Mouse (Mus musculus): ENCODE data around the gene Tex45.

Tex45 gene

DNA sequence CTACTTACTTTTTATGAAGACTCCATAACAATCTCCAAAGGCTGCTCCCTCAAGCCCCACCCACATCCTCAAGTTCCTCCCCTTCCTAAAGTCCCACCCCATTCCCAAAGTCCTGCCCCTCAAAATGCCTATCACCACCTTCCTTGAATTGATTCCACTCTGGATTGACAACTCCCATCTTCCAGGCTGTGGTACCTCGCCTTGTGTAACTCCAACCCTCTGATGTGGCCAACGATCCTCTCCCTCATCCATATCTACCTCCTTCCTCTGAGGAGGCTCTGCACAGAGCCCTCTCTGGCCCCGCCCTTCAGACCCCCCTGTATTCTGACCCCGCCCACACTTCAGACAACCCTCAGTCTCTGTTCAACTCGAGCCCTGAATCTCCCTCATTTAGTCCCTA lies 14.5 kb downstream of the Tex45 start:
- DNase-seq (ENCODE audit: low spot score in 2 of 2), result no peak

DNA sequence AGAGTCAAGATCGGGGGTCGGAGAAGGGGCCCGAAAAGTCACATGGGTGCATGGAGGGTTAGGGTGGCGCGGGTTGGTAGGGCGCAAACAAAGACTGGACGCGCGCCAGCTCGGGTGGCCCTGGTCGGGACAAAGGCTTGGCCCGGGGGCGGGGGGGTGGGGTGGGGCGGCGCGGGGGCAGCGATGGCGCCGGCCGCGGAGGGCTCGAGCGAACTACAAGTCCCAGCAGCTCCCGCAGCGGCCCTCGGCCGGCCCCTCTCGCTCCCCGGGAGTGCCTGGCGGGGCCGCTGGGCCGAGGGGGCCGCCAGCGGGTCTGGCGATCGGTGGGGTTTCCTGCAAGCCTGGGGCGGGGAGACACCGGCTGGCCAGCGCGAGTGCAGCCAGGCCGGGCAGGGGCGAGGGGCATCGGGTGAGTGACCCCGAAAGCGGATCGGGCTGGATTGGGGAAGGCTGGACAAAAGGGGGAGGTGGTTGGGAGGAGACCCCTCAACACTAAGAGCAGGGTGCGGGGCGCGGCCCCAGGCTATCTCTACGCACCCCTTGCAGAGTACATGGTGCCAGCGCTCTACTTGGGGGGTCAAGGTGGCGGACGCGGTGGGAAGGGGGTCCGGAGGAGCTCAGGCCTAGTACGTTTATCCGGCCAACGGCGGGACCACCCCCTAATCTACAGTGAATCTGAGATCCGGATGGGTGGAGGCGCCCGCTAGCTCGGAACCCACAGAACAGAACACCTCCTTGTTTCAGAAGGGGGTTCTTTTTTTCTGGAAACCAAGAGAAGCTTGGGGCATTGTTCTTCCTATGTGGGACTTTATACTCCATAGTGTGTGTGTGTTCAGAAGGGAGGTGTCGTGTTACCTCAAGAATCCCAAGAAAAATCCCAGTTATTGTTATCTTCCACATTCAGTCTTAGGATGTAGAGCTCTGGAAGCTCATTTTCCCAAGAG lies 22.5 kb downstream of the Tex45 start, which contains the start of gene Zfp358:
Gene Zfp358 (plus strand): TSS at position 238 of the 944 bp plus-strand sequence.
- peak; percentile 47 to 74 for DNase-seq (ENCODE audit: low spot score in 2 of 2)

GRCm38 (mm10) chr8:3493845-3494208 lies 23.2 kb downstream of the Tex45 start:
- no peak for DNase-seq (ENCODE audit: low spot score in 2 of 2)

DNA sequence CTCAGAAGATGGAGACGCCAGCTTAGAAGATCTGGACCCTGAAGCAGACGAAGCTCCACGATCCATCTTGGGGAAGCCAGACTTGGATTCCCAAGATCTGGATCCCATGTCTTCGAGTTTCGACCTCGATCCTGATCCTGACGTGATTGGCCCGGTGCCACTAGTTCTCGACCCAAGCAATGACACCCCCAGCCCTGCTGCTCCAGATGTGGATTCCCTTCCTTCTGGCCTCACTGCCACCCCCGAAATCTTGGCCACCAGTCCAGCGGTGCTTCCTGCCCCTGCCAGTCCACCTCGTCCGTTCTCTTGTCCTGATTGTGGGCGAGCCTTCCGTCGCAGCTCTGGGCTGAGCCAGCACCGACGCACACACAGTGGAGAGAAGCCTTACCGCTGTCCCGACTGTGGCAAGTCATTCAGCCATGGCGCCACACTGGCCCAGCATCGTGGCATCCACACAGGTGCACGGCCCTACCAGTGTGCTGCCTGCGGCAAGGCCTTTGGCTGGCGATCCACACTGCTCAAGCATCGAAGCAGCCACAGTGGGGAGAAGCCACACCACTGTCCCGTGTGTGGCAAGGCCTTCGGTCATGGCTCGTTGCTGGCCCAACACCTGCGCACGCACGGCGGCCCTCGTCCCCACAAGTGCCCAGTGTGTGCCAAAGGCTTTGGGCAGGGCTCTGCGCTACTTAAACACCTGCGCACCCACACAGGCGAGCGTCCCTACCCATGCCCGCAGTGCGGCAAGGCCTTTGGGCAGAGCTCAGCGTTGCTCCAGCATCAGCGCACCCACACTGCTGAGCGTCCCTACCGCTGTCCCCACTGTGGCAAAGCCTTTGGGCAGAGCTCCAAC lies 25.1 kb downstream of the Tex45 start:
- no peak for DNase-seq (ENCODE audit: low spot score in 2 of 2)

- DNase-seq (ENCODE audit: low spot score in 2 of 2), result no peak
Measured at GRCm38 (mm10) chr8:3496428-3496748, 25.7 kb downstream of the Tex45 start.

DNA sequence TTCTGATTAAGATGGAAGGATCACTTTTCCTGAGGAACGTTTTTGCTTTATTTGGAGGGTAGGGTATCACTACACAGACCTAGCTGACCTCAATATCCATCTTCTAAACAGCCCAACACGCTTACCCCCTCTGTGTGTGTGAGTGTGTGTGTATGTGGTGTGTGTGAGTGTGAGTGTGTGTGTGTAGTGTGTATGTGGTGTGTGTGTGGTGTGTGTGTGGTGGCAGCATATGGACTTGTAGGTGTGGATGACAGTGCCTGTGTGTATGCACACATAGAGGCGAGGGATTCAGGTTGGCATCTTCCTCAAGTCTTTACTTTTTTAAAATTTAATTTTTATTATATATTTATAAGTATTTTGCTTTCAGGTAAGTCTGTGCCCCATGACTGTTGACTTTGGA lies 27.9 kb downstream of the Tex45 start:
- DNase-seq (ENCODE audit: low spot score in 2 of 2), result no peak

GRCm38 (mm10) chr8:3499751-3500150 lies 29.1 kb downstream of the Tex45 start:
- DNase-seq (ENCODE audit: low spot score in 2 of 2), result no peak

DNA sequence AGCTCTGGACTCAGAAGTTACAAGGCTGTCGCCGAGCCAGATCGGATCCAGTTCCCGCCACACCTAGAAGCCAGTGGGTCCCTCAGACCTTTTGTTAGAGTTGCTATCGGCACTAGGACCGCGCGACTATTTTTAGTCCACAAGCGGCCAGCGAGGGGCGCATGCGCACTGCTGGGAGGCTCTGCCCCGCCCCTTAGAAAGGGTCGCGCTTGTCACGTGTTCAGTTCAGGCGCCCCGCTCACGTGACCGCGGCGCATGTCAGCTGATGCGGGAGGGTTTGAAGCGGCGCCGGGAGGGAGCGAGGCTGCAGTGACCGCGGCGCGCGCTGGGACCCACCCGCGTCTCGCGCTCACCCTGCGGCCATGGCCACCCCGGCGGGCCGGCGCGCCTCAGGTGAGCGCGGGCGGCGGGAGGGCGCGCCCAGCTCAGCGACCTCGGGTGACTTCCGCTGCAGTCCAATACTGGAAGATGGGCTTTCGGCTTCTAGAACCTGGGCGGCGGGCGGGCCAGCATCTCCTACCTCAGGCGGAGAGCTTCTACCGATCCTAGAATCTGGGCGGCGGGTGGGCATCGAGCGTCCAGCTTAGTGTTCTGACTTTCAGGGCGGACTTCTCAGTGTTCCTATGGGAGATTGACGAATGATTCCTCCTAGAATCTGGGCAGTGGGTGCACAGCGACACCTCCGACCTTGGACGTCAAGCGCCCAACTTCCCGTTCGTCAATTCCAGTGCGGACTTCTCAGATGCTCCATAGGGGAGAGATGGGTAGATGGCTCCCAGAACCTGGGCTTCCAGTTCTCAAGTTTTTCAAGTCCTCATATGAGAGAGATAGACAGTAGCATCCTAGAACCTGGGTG lies 29.8 kb downstream of the Tex45 start, which contains the start of gene Mcoln1:
Gene Mcoln1 (plus strand): TSS at position 223 of the 856 bp plus-strand sequence.
- peak; percentile 98 for DNase-seq (ENCODE audit: low spot score in 2 of 2)

DNA sequence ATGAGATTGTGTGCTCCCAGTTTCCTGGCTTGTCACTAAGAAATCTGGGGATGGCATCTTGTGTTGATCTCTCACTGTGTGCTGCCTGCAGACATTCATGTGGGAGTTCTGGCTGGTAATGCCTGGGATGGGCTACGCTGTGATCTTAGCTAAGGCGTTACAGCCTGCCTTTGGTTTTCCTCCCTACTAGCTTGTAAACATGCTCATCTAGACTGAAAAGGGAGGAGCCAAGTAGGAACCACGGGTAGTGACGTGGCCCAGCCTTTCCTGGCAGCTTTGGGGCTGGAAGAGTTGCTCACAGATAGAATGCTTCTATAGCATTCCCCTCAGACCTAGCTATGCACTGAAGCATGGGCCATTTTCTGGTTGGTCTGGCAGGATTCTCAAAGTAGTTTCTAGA lies 31.6 kb downstream of the Tex45 start:
- DNase-seq (ENCODE audit: low spot score in 2 of 2), result no peak

DNA sequence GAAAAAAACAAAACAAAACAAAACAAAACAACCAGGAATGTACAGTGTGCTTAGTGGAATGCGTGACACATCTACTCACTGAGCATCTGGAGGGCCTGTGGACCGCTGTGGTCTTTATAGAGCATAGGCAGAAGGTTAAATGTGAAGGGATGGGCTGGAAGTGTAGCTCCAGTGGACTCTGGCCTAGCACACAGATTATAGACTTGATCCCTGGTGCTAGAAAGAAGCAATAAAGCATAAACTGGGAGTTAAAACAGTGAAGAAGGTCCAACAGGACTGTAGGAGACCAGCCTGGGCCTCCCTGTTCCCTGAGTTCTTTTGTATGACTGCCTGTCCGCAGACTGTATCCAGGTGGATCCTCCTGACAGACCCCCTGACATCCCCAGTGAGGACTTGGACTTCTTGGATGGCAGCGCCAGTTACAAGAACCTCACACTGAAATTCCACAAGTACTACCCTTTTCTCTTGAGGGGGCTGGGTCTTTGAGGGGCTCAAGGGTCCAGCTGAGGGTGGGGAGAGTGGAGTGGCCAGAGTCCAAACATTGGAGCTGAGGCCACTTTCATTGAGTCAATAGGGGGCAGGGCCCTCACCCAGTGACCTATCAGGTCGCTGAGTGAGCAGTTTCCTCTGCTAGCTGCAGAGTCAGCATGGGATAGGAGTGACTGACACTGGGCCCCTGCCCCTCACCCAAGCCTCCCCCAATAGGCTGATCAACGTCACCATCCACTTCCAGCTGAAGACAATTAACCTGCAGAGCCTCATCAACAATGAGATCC lies 37.5 kb downstream of the Tex45 start:
- no peak for DNase-seq (ENCODE audit: low spot score in 2 of 2)

- no peak for DNase-seq (ENCODE audit: low spot score in 2 of 2)
Measured at GRCm38 (mm10) chr8:3514681-3515247, 44.1 kb downstream of the Tex45 start.

DNA sequence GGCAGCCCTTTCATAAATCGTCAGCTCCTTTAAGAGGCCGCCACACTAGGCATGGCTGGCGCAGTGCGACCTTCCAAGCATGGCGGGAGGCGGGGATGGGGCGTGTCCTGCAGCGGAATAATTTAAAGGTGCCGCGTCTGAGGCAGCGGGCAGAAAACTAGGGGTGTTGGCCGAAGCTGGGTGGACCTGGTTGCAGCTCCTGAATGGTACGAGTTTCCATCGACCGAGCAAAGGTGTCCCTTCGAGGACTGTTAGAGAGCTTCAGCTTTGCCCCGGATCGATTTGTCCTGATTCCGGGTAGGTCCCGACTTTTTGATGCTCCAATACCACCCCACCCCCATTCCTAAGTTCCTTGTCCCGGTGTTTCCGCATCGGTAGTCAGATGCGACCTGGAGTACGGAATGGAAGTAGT lies 44.6 kb downstream of the Tex45 start, which contains the start of gene Pnpla6:
Gene Pnpla6 (plus strand): TSS at position 125 of the 412 bp plus-strand sequence.
- peak; percentile 82 to 92 for DNase-seq (ENCODE audit: low spot score in 2 of 2)

GRCm38 (mm10) chr8:3515771-3516417 lies 45.2 kb downstream of the Tex45 start:
- peak in 1 of 2 experiments; percentile 36 for DNase-seq (ENCODE audit: low spot score in 2 of 2)

DNA sequence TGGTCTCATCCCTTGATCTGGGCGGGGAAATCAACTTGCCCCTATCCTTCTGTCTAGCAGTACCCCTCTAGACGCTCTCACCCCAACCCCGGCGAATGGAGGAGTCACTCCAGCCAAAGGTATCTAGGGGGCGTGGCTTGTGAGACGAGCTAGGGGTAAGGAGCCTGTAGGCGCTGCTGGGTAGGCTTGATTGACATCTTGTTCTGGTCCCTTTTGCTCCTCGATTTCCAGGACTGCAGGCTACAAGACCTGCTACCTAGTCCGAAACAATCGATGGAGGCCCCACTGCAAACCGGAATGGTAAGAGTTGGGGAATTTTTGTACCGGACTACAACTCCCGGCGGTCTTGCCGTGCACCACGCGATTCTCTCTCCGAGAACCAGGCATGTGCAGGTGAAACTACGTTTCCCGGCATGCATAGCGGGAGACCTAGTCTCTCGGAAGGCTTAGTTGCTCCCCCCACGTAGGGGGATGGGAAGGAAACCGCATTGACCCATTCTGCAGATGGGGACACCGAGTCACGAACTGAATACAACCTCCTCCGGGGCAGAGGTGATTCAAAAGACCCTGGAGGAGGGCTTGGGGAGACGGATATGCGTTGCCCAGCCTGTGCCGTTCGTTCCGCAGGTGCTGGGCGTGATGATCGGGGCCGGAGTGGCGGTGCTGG lies 45.9 kb downstream of the Tex45 start:
- peak; percentile 96 for DNase-seq (ENCODE audit: low spot score in 2 of 2)

DNA sequence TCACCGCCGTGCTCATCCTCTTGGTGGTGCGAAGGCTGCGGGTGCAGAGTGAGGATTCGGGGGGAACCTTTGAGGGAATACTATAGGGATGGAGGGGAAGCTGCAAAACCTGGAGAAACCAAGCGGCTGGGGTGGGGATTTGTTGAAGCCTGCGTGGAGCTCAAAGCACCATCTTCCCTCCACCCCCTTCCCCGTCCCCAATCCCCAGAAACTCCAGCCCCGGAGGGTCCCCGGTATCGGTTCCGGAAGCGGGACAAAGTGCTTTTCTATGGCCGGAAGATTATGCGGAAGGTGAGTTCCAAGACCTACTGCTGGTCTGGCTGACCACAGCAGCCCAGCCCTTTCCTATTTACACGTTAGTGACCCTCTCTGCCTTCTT lies 46.4 kb downstream of the Tex45 start:
- DNase-seq (ENCODE audit: low spot score in 2 of 2), result no peak

- peak; percentile 79 to 80 for DNase-seq (ENCODE audit: low spot score in 2 of 2)
Measured at GRCm38 (mm10) chr8:3522007-3522697, 51.5 kb downstream of the Tex45 start.

DNA sequence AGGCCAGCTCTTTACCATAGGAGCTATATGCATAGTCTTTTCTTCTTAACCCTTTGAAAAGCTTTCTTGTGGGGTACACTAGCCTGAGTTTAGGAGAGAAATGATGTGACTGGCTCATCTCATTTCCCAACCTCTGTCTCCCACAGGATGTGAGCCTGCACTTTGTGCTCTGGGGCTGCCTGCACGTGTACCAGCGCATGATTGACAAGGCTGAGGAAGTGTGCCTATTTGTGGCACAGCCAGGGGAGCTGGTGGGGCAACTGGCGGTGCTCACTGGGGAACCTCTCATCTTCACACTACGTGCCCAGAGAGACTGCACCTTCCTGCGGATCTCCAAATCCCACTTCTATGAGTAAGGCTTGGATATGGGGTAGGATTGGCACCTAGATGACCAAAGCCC lies 60.2 kb downstream of the Tex45 start:
- DNase-seq (ENCODE audit: low spot score in 2 of 2), result no peak

- no peak for DNase-seq (ENCODE audit: low spot score in 2 of 2)
Measured at GRCm38 (mm10) chr8:3531936-3532335, 61.3 kb downstream of the Tex45 start.
